Mouse (Mus musculus) c-Kit-positive CD71-positive TER-119-positive erythroid progenitor cells, embryonic 14.5 days (primary cell): ENCODE measurements around the gene Tube1.
"Not testable (repeated sequence)": the region's sequence is repeated elsewhere in the genome, so short reads cannot be mapped to it uniquely, and the experiment has no call there.

Experiments used
- DNase-seq: peaks from one replicate; pipeline ENCODE4 v3.0.0-alpha.2; 2013; ENCODE audit warnings: low spot score

Tube1 gene

DNA sequence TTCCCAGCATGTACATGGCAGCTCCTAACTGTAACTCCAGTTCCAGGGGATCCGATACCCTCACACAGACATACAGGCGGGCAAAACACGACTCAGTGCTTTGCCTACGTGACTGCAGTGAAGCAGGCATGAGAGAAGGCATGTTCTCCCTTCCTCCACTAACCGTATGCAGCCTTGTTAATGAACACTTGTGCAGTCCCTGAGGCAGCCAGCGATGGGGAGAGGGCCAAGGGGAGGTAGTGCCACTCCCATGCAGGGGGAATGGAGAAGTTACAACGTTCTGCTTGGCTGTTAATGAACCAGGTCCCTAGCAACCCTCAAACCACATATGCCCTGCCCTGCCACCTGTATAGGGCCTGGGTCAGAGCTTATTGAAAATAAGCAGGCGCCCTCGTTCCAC lies 35.9 kb downstream of the Tube1 start:
- no peak for DNase-seq

GRCm38 (mm10) chr10:39170181-39170580 lies 36.4 kb downstream of the Tube1 start:
- DNase-seq: peak; percentile 53

GRCm38 (mm10) chr10:39170706-39171105 lies 36.9 kb downstream of the Tube1 start:
- no peak for DNase-seq

- DNase-seq: peak; percentile 80
These were observed 37.4 kb downstream of the Tube1 start for GRCm38 (mm10) chr10:39171134-39171533.

DNA sequence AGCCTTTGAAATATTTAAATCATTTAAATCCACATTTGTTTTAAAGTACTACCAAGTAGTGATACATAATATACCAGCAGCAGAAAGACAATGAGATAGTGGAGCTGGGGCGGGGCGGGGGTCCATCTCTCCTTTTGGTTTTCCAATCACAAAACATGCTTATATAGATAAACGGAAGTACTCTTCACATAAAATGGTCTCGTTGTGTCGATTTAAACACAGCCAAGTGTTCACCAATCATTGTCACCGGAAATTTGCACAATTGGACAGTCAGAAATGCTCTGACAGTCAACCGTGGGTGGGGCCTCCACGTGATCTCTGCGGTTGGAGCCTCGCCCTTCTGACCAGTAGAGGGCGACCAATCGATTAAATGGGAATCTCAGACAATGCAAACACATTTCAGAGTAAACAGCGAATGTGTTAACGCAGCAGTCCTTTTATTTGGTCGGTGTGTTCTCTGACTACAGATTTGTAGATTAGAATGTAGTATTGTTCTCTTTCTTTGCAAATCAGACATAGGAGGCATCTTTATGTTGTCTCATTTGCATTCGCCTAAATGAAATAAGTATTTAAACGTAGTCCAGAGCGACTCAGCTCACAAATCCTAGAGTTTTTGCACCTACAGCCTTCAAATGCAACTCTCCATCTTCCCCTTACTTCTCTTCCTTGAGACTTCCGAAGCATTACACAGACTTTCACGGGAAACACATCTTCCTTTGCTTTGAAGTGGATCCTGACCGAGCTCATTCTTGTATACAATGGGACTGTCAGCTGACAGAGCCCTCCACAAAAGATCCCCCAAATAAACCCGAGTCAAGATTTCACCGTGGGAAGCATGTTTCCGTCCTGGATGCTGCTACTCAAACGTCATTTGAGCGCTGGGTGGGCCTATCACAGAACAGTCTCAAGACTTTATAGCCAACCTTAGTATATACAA lies 38.1 kb downstream of the Tube1 start:
- DNase-seq: peak; percentile 70

- no peak for DNase-seq
These were observed 38.8 kb downstream of the Tube1 start for GRCm38 (mm10) chr10:39172540-39172931.

DNA sequence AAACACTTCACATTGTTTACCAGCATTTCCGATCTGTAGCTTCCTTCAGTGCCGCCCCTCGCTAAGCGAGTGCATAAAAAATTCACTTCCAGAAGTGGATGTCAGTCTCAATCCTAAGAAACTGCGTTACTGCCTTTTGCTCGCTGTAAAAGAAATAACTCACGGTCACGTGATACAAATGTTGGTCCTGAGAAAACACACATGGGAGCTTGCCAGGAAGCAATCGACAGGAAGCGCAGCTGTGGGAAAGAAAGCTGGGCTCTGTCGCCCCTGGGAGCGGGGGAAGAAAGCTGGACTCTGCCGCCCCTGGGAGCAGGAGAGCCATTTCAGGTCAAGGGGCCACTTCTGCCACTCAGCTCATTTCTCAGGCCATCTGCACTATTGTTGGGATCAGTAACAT lies 39.3 kb downstream of the Tube1 start:
- no peak for DNase-seq

- no peak for DNase-seq
These were observed 43.2 kb downstream of the Tube1 start for GRCm38 (mm10) chr10:39176981-39177380.

GRCm38 (mm10) chr10:39184864-39185544 lies 51.2 kb downstream of the Tube1 start:
- DNase-seq: no peak

- no peak for DNase-seq
These were observed 51.8 kb downstream of the Tube1 start for GRCm38 (mm10) chr10:39185545-39185906.

DNA sequence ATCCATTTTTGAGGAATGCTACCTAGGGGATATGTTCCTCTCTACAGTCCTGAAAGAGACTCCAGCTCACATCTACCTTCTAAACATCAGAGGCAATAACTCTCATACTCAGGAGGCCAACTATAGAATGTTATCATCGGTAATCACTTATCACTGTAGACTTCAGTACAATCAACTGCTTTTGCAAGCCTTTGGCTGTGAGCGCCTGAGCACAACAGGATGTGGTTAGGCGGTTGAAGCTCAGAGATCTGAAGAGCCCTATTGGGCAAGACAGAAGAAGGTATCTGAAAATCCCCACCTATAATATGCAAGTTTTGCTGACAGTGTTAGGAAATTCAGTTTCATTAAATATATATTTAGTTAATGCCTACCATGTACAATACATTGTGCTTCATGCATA lies 58.9 kb downstream of the Tube1 start:
- no peak for DNase-seq

GRCm38 (mm10) chr10:39198216-39198615 lies 64.4 kb downstream of the Tube1 start:
- not testable (repeated sequence) for DNase-seq
